Mouse (Mus musculus): ENCODE measurements around the gene Exoc3l4.

DNA sequence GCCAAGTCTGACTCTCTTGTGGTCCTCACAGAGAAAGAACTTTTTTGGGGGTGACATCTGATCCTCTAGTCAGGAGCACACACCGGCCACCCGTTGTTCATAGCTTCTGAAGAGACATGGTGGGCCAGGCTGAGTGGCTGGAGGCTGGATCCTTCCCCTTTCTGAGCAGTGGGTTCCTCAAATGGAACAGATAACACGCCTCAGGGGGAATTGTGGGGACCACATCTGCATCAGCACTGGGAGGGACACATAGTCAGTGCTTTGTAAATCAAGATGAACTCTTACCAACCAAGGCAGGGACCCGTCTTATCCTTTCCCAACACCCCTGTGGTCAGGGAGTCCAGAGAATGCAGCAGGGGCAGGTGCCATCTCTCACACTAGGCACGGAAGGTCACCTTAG is 3.1 kb downstream of the Exoc3l4 start:
- no peak for TF ChIP-seq CTCF (IDR thresholded peaks at IDR 0.05; ENCODE audit: low read depth)
- TF ChIP-seq EP300 (IDR thresholded peaks at IDR 0.05; ENCODE audit: low read depth), result no peak

Measured in heart, postnatal 0 days (tissue).